Mouse (Mus musculus): ENCODE results near the gene Cfap206. TPM values are rescaled to one million over a fixed set of nuclear protein-coding genes. Genes with fewer than 3 reads are reported as not detected.

The Cfap206 gene
- not detected for polyA plus RNA-seq (2017; shearing (Covaris generic))

DNA sequence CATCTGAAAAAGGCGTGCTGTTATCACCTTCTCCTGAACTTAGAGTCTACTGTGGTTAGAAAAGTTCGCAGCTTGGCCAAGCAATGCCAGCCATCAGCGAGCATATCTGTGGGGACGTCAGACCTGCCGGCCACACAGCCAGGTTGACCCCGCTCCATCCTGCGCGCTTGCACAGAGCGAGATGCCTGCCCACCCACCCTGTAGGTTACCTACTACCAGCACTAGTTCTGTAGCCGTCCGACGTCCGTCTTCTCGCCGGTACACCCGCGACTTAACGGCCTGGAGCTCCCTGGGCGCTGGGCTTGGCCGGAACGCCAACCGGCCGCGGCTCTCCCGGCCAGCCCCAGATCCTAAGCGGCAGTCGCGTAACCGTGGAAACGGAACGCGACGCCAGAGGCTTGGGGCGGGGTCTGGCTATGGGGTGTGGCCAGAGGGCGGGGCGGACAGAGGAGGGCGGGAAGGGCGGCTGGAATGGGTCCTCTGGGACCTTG is at the start of gene Cfap206:
Gene Cfap206 (minus strand): TSS at position 356 of the 491 bp plus-strand sequence.

GRCm38 (mm10) chr4:34777677-34778527 is 47.9 kb upstream of the Cfap206 start, which contains the start of gene Smim8:
Smim8 (minus strand) TSS chr4:34778423.

GRCm38 (mm10) chr4:34756163-34756562 is 26.2 kb upstream of the Cfap206 start, which contains the start of gene Gm136:
Gm136 (minus strand) TSS chr4:34756263.

GRCm38 (mm10) chr4:34686874-34687567 is 43.0 kb downstream of the Cfap206 start, which contains the start of gene Slc35a1:
Slc35a1 (minus strand) TSS chr4:34687438.

Other genes with a start within 250 kb of the Cfap206 start
- gene Akirin2, start 179.3 kb downstream of the Cfap206 start, polyA plus RNA-seq (2017; shearing (Covaris generic)): 96.3 TPM
- gene Orc3, start 115.3 kb downstream of the Cfap206 start, polyA plus RNA-seq (2017; shearing (Covaris generic)): 102 TPM
- gene Rars2, start 115.2 kb downstream of the Cfap206 start, polyA plus RNA-seq (2017; shearing (Covaris generic)): 20.0 TPM
- gene Slc35a1, start 42.8 kb downstream of the Cfap206 start, polyA plus RNA-seq (2017; shearing (Covaris generic)): 7.2 TPM
- not detected for gene Gm136, start 26.1 kb upstream of the Cfap206 start, polyA plus RNA-seq (2017; shearing (Covaris generic))
- gene Smim8, start 48.2 kb upstream of the Cfap206 start, polyA plus RNA-seq (2017; shearing (Covaris generic)): 31.2 TPM
- gene Zfp292, start 152.8 kb upstream of the Cfap206 start, polyA plus RNA-seq (2017; shearing (Covaris generic)): 50.8 TPM
- gene Cga, start 163.6 kb upstream of the Cfap206 start, polyA plus RNA-seq (2017; shearing (Covaris generic)): not detected